Mouse (Mus musculus): ENCODE measurements at regions not wholly inside any gene's neighbourhood (a gene's known extent, or its start where the extent isn't known, plus 50 kb on each side); places are given as distances from the start of the nearest gene placed in this dataset.

- H3K9me3 ChIP-seq (ENCODE audit: control insufficient read depth, insufficient read depth, low read depth, low read length): no peaks in the 10 kb centered on the region
- TF ChIP-seq ZNF384 (IDR thresholded peaks at IDR 0.05; ENCODE audit: low read depth, low read length): no peak
- no peak for TF ChIP-seq HCFC1 (IDR thresholded peaks at IDR 0.05; ENCODE audit: borderline replicate concordance, insufficient read depth, low read length)
- no peak for TF ChIP-seq CHD2 (IDR thresholded peaks at IDR 0.05; ENCODE audit: low read depth, low read length)
- no peak for TF ChIP-seq MAFK (IDR thresholded peaks at IDR 0.05; ENCODE audit: insufficient read depth, low read depth, low read length)
- no peak for TF ChIP-seq ZC3H11A (IDR thresholded peaks at IDR 0.05; ENCODE audit: borderline replicate concordance, low read depth, low read length)
- no peak for DNase-seq (ENCODE audit: low read depth, low spot score)
- no peak overlapping the region for H3K4me3 ChIP-seq (ENCODE audit: insufficient read depth in 1 of 2, low read depth in 1 of 2, low read length in 2 of 2, poor library complexity in 1 of 2, severe bottlenecking in 1 of 2)
- no peaks in the 10 kb centered on the region for H3K36me3 ChIP-seq (ENCODE audit: control insufficient read depth, insufficient read depth, low read length, poor library complexity, severe bottlenecking)
- no peak overlapping the region for H3K27ac ChIP-seq (ENCODE audit: insufficient read depth, low read depth, low read length, poor library complexity, severe bottlenecking)
- in situ Hi-C loops (cut with MboI; ENCODE audit: low sequenced_read_pairs in 2 of 2, unreplicated experiment in 2 of 2): no loop called here
- no peaks in the 10 kb centered on the region for H3K4me1 ChIP-seq (ENCODE audit: control insufficient read depth in 2 of 2, insufficient read depth in 2 of 2, low read length in 2 of 2, poor library complexity in 1 of 2)
- H3K9ac ChIP-seq (ENCODE audit: insufficient read depth, low read depth, low read length, poor library complexity, severe bottlenecking): no peak overlapping the region
Observed at GRCm38 (mm10) chr11:109079466-109079865, 64.7 kb downstream of the E030025P04Rik start.

- H3K9me3 ChIP-seq (ENCODE audit: control insufficient read depth, insufficient read depth, low read depth, low read length): no peaks in the 10 kb centered on the region
- no peaks in the 10 kb centered on the region for H3K36me3 ChIP-seq (ENCODE audit: control insufficient read depth, insufficient read depth, low read length, poor library complexity, severe bottlenecking)
- no peaks in the 10 kb centered on the region for H3K4me1 ChIP-seq (ENCODE audit: control insufficient read depth in 2 of 2, insufficient read depth in 2 of 2, low read length in 2 of 2, poor library complexity in 1 of 2)
- H3K27ac ChIP-seq (ENCODE audit: insufficient read depth, low read depth, low read length, poor library complexity, severe bottlenecking): no peak overlapping the region
- H3K9ac ChIP-seq (ENCODE audit: insufficient read depth, low read depth, low read length, poor library complexity, severe bottlenecking): no peak overlapping the region
- in situ Hi-C loops (cut with MboI; ENCODE audit: low sequenced_read_pairs in 2 of 2, unreplicated experiment in 2 of 2): no loop called here
- TF ChIP-seq HCFC1 (IDR thresholded peaks at IDR 0.05; ENCODE audit: borderline replicate concordance, insufficient read depth, low read length) (no peak), ZNF384 (IDR thresholded peaks at IDR 0.05; ENCODE audit: low read depth, low read length) (no peak), MAFK (IDR thresholded peaks at IDR 0.05; ENCODE audit: insufficient read depth, low read depth, low read length) (no peak), CHD2 (IDR thresholded peaks at IDR 0.05; ENCODE audit: low read depth, low read length) (no peak), ZC3H11A (IDR thresholded peaks at IDR 0.05; ENCODE audit: borderline replicate concordance, low read depth, low read length) (no peak)
- H3K4me3 ChIP-seq (ENCODE audit: insufficient read depth in 1 of 2, low read depth in 1 of 2, low read length in 2 of 2, poor library complexity in 1 of 2, severe bottlenecking in 1 of 2): no peak overlapping the region
- DNase-seq (ENCODE audit: low read depth, low spot score): no peak
Observed at GRCm38 (mm10) chr11:109076587-109077417, 67.4 kb downstream of the E030025P04Rik start.

- no peak for DNase-seq (ENCODE audit: low read depth, low spot score)
- H3K4me1 ChIP-seq (ENCODE audit: control insufficient read depth in 2 of 2, insufficient read depth in 2 of 2, low read length in 2 of 2, poor library complexity in 1 of 2): peaks cover 4 to 6% of the 10 kb centered on the region in 2 experiments; a peak in 3 of 4 replicates
- H3K9ac ChIP-seq (ENCODE audit: insufficient read depth, low read depth, low read length, poor library complexity, severe bottlenecking): no peak overlapping the region
- H3K4me3 ChIP-seq (ENCODE audit: insufficient read depth in 1 of 2, low read depth in 1 of 2, low read length in 2 of 2, poor library complexity in 1 of 2, severe bottlenecking in 1 of 2): no peak overlapping the region
- H3K9me3 ChIP-seq (ENCODE audit: control insufficient read depth, insufficient read depth, low read depth, low read length): no peaks in the 10 kb centered on the region
- H3K27ac ChIP-seq (ENCODE audit: insufficient read depth, low read depth, low read length, poor library complexity, severe bottlenecking): no peak overlapping the region
- no peak for TF ChIP-seq ZNF384 (IDR thresholded peaks at IDR 0.05; ENCODE audit: low read depth, low read length)
- no peak for TF ChIP-seq HCFC1 (IDR thresholded peaks at IDR 0.05; ENCODE audit: borderline replicate concordance, insufficient read depth, low read length)
- TF ChIP-seq ZC3H11A (IDR thresholded peaks at IDR 0.05; ENCODE audit: borderline replicate concordance, low read depth, low read length): no peak
- H3K36me3 ChIP-seq (ENCODE audit: control insufficient read depth, insufficient read depth, low read length, poor library complexity, severe bottlenecking): no peaks in the 10 kb centered on the region
- in situ Hi-C loops (cut with MboI; ENCODE audit: low sequenced_read_pairs in 2 of 2, unreplicated experiment in 2 of 2): no loop called here
Observed at GRCm38 (mm10) chr11:109071340-109071739, 72.8 kb downstream of the E030025P04Rik start.

GRCm38 (mm10) chr11:109070412-109070811 is 73.8 kb downstream of the E030025P04Rik start:
- DNase-seq (ENCODE audit: low read depth, low spot score): no peak
- Histone ChIP-seq H3K9me3 (ENCODE audit: control insufficient read depth, insufficient read depth, low read depth, low read length) (no peaks in the 10 kb centered on the region), H3K27ac (ENCODE audit: insufficient read depth, low read depth, low read length, poor library complexity, severe bottlenecking) (no peak overlapping the region)

More at GRCm38 (mm10) chr11:109070412-109070811, 73.8 kb downstream of the E030025P04Rik start:
- no peaks in the 10 kb centered on the region for H3K36me3 ChIP-seq (ENCODE audit: control insufficient read depth, insufficient read depth, low read length, poor library complexity, severe bottlenecking)
- no peak overlapping the region for H3K9ac ChIP-seq (ENCODE audit: insufficient read depth, low read depth, low read length, poor library complexity, severe bottlenecking)
- in situ Hi-C loops (cut with MboI; ENCODE audit: low sequenced_read_pairs in 2 of 2, unreplicated experiment in 2 of 2): no loop called here
- H3K4me1 ChIP-seq (ENCODE audit: control insufficient read depth in 2 of 2, insufficient read depth in 2 of 2, low read length in 2 of 2, poor library complexity in 1 of 2): peaks cover 4 to 6% of the 10 kb centered on the region in 2 experiments; a peak in 3 of 4 replicates
- TF ChIP-seq ZC3H11A (IDR thresholded peaks at IDR 0.05; ENCODE audit: borderline replicate concordance, low read depth, low read length) (no peak), MAFK (IDR thresholded peaks at IDR 0.05; ENCODE audit: insufficient read depth, low read depth, low read length) (no peak), CHD2 (IDR thresholded peaks at IDR 0.05; ENCODE audit: low read depth, low read length) (no peak), ZNF384 (IDR thresholded peaks at IDR 0.05; ENCODE audit: low read depth, low read length) (no peak), HCFC1 (IDR thresholded peaks at IDR 0.05; ENCODE audit: borderline replicate concordance, insufficient read depth, low read length) (no peak)
- H3K4me3 ChIP-seq (ENCODE audit: insufficient read depth in 1 of 2, low read depth in 1 of 2, low read length in 2 of 2, poor library complexity in 1 of 2, severe bottlenecking in 1 of 2): no peak overlapping the region

Measured in ES-E14 (cell line).